Mouse (Mus musculus) bone marrow, adult 2 months (tissue): ENCODE results near the gene Degs1. TPM values are rescaled to one million over a fixed set of nuclear protein-coding genes. Genes with fewer than 3 reads are reported as not detected.

Experiments
- H3K27ac ChIP-seq: fragments of 200-500 bp; 2 replicates; pipeline ENCODE4 v1.5.1; 2012; ENCODE audit warnings: low read depth, mild to moderate bottlenecking, control low read depth, inconsistent platforms, low read length; ENCODE audit not compliant: control insufficient read depth, poor library complexity, insufficient read depth
- H3K4me1 ChIP-seq: fragments of 200-500 bp; 2 replicates; pipeline ENCODE4 v1.6.1; 2011; ENCODE audit warnings: low read length; ENCODE audit not compliant: control insufficient read depth, insufficient read depth
- H3K4me3 ChIP-seq: fragments of 200-500 bp; replicated peaks from 2 replicates; pipeline ENCODE3; 2011; ENCODE audit warnings: mild to moderate bottlenecking, low read depth, low read length, control low read depth; ENCODE audit not compliant: control insufficient read depth
- CTCF ChIP-seq: fragments of 200-500 bp; IDR thresholded peaks from 2 replicates; pipeline ENCODE4 v1.5.1; 2011; ENCODE audit warnings: low read length, control low read depth; ENCODE audit not compliant: control insufficient read depth, insufficient read depth
- POLR2A ChIP-seq: fragments of 200-500 bp; IDR thresholded peaks from 2 replicates; pipeline ENCODE4 v1.6.1; 2011; ENCODE audit warnings: low read depth, mild to moderate bottlenecking, control low read depth, low read length, borderline replicate concordance; ENCODE audit not compliant: control insufficient read depth
- WGBS: fragments of 180-500 bp; shearing (Covaris S2); methylation state at CpG from one replicate; pipeline ENCODE4 v1.1.7; 2018; 5-methylcytosine and 5-hydroxymethylcytosine counted together
- polyA plus RNA-seq: library from polyadenylated mRNA; stranded (reverse); fragments of >200 nt; gene quantifications from 2 replicates; pipeline ENCODE4 v1.2.4, GENCODE M21; 2011; ENCODE audit warnings: low replicate concordance; ENCODE audit not compliant: missing spikeins, insufficient read depth, insufficient read length

Degs1 gene
- polyA plus RNA-seq, 1 experiment: 74.3 TPM

- Histone ChIP-seq H3K4me3 (no peak overlapping the region), H3K4me1 (no peaks in the 10 kb centered on the region), H3K27ac (no peak overlapping the region)
- TF ChIP-seq CTCF (no peak), POLR2A (no peak)
- WGBS: 84% methylated on average over 9 of the region's 9 CpGs
Observed at GRCm38 (mm10) chr1:182226261-182226660, 56.3 kb downstream of the Degs1 start.

Other genes starting within 250 kb of the Degs1 start
- 69.5 and 72.7 TPM in 2 replicates for gene Srp9, start 158.1 kb downstream of the Degs1 start, polyA plus RNA-seq
- gene Vmn1r1, start 118.3 kb downstream of the Degs1 start, polyA plus RNA-seq: not detected in 2 replicates
- 7.4 and 8.6 TPM in 2 replicates for gene Fbxo28, start 58.8 kb upstream of the Degs1 start, polyA plus RNA-seq
- 4.0 and 5.4 TPM in 2 replicates for gene Trp53bp2, start 126.4 kb upstream of the Degs1 start, polyA plus RNA-seq
- gene Capn2, start 234.8 kb upstream of the Degs1 start, polyA plus RNA-seq: 12.2 and 30.1 TPM in 2 replicates